Mouse (Mus musculus) central nervous system, embryonic 11.5 days (tissue): ENCODE results near the gene H2al1m. TPM values are rescaled to one million over a fixed set of nuclear protein-coding genes. Genes with fewer than 3 reads are reported as not detected.

Source experiments
- polyA plus RNA-seq: library from polyadenylated mRNA; depleted of rRNA; stranded (reverse); fragments of >200 nt; gene quantifications from 2 replicates; pipeline ENCODE4 v1.2.3, GENCODE M21; 2012; rRNA removed

H2al1m gene
- 0.67 and 0.76 TPM in 2 replicates for polyA plus RNA-seq

DNA sequence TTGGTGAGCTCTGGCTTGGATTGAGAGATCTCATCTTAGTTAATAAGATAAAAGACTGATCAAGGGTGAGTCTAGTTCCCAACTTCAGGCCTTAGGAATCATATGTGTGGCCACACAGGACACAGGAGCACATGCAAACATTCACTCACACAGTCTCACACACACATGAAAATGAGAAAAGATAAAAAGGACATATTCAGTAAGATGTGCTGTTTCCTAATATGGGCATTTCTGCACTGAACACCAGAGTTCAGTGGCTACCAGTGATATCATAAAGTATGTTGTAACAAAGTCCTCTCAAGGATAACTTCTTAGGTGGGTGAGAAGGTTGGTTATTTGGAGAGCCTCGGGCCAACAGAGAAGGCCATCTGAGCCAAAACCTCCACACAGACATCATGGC, at the start of gene H2al1m:
TSS of gene H2al1m (plus strand) at position 301 of the 400 bp plus-strand sequence.

DNA sequence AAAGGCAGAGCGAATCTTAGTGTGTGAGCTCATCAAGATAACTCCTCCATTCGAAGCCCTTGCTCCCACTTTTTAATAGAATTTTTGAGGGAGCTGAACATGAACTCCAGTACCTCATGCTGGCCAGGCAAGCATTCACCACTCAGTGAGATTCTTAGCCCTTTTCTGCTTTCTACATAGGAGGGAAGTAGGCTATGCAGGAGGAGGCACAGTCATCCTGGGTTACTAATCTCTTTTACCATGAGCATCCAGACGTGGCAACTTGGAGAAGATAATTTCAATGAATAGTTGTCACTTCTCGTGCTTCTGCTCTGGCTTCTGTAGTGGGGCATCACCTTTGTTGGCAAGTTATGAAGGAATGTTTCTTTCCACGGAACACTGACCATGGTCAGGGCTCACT, 26.8 kb upstream of the H2al1m start, which contains the start of gene Gm14862:
TSS of gene Gm14862 (minus strand) at position 134 of the 400 bp plus-strand sequence.

DNA sequence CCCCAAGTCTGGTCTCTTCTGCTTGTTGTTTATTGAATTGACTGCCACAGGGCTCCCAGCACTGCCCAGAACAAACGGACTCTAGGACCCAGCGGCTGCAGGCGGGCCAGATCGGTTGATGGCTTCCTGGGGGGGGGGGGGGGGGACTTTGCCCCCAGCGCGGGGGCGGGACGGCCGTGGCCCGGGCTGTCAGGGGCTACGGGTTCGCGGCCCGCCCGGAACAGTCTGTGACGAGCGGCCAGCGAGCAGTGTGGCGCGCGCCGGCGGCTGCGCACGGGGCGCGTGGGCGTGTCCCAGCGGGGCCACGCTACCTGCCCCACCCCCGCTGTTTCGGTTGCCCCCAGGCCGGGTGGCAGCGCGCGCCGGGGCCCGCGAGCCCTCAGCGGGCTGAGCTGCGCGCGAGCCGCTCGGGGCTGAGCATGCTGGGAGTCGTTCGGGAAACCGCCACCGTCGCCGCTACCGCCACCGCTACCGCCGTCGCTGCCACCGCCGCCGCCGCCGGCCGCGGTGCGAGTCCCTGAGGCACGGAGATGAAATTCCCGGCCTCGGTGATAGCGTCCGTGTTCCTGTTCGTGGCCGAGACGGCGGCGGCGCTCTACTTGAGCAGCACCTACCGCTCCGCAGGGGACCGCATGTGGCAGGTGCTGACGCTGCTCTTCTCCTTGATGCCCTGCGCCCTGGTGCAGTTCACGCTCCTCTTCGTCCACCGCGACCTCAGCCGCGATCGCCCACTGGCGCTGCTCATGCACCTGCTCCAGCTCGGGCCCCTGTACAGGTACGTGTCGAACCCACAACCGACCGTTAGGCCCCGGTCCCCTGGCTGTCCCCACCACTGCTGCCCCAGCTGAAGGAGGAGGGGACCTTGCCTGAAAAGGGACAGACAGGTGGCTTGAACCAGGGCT, 10.9 kb upstream of the H2al1m start, which contains the start of gene Xk:
TSS of gene Xk (plus strand) at position 297 of the 902 bp plus-strand sequence.

Other genes with a start within 250 kb of the H2al1m start
- not detected in 2 replicates for gene Fthl17f, start 220.7 kb upstream of the H2al1m start, polyA plus RNA-seq
- gene 4930402K13Rik, start 179.2 kb upstream of the H2al1m start, polyA plus RNA-seq = not detected in 2 replicates
- 0.45 and 0.60 TPM in 2 replicates for gene Lancl3, start 83.9 kb upstream of the H2al1m start, polyA plus RNA-seq
- 0.34 TPM in 1 of 2 replicates, not detected in the other for gene Gm14862, start 26.9 kb upstream of the H2al1m start, polyA plus RNA-seq
- gene Xk, start 11.0 kb upstream of the H2al1m start, polyA plus RNA-seq = 2.0 and 3.9 TPM in 2 replicates
- gene H2al1k, start 66.9 kb downstream of the H2al1m start, polyA plus RNA-seq = not detected in 2 replicates
- 0.34 and 0.55 TPM in 2 replicates for gene Cybb, start 204.0 kb downstream of the H2al1m start, polyA plus RNA-seq